Mouse (Mus musculus) monocyte, adult 5-6 weeks (primary cell): ENCODE data around the gene Hlcs. TPM values are rescaled to one million over a fixed set of nuclear protein-coding genes. Genes with fewer than 3 reads are reported as not detected.

ENCODE experiments used
- ATAC-seq: fragments of 153-309, 156-312 bp; replicated peaks from 2 replicates; pipeline ENCODE4 v1.8.0; 2017; ENCODE audit warnings: mild to moderate bottlenecking; ENCODE audit not compliant: low TSS enrichment, insufficient number of reproducible peaks, severe bottlenecking, poor library complexity, low FRiP score
- total RNA-seq: library from RNA; stranded (forward); fragments of 200-1000, 200-491, 200-594 nt; gene quantifications from 3 replicates; pipeline ENCODE4 v1.2.3, GENCODE M21; 2017

The Hlcs gene
- total RNA-seq, 1 experiment from 2014 or later: 41.3 TPM

DNA sequence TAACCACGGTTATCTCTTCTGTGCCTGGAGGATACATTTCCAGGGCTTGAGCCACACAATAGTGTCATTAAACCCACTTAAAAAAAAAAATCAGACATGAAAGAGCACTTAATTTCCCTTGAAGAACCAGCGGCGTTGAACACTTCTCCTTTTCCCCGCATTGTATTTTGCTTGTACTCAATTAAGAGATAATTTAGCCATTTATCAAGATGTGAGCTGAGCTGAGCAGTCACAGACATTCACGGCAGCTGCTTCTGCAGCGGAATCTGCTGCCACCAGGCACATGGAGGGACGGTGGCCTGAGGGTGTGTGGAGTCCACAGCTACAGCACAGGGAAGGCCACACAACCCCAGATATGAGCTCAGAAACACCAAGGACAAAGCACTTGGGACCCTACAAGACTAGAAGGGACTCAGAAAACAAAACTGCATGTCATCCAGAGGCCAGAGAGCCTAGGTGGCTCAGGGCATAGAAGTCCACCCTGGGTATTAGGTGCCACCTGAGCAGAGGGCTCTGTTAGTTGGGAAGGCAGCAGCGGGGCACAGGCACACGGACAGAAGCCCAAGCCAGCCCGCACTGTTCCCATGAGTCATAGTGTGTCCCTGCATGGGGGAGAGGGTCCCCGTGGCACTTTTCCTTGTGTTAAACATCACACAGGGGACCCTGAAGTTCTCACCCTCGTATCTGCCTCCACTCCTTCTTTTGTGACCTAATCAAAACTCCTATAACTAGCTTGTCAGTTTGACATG is 133.1 kb downstream of the Hlcs start:
- ATAC-seq: no peak

DNA sequence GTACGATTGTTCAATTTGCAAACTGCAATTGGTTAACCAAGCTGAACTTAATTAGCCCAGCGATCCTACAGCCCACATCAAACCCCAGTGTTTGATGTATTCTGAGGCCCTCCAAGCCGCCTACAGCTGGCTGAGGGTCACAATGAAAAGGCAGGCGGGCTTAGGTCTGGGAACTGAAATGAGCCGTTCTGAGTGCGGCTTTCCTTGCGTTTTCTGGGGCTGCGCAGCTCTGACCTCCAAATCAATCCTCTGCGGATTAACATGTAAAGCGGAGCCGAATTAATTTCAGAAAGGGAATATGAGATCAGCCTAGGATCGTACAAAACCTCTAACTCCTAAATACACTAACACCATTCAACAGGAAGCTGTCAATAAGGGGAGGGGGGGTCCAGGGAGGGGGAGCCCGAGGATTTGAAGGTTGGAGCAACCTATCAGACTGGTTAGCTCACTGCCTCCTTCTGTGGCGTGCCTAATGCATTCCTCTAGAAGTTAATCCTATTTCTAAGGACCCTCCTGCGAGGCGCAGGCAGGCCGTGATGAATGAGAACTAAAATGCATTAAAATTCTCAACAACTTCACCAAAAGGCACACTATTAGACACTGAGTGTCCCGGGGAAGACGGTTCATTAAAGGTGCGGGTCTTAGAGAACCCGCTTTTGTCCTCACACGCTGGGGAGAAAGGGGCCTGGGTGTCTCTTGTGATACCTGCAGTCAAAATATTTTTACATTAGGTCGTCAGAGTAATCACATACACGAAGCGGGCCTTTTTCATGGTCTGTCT is 133.8 kb downstream of the Hlcs start:
- no peak for ATAC-seq

DNA sequence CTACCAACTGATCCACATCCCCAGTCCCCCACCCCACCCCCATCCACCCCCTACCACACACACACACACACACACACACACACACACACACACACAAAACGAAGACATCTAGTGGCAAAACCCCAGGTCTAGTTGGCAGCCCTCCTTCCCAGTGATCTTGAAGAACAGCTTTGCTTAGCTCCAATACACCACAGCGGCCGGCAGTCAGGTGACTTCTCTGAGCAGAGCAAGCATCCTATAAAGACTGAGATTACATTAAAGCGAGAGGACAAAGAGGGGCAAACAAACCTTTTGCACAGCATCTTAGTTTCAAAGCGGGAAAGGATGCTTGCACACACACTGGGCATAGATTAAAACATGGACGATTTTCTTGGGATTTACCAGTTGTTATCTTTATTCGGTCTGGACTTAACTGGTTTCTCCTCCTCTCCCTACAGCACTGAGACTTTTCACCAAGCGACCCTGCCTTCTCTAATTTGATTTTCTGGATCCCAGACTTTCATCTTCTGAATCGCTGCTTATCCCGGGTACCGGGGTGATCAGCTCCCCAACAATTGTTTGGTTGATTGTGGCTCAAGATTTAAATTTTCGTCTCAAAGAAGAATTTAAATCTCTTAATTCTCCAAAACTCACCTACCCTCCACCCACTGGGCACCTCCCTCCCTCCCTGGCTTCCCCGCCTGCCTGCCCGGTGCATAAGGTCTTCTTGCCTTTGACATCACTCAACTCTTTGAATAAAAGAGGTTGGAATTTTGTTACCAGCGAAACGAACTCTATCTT is 134.7 kb downstream of the Hlcs start:
- ATAC-seq: no peak

DNA sequence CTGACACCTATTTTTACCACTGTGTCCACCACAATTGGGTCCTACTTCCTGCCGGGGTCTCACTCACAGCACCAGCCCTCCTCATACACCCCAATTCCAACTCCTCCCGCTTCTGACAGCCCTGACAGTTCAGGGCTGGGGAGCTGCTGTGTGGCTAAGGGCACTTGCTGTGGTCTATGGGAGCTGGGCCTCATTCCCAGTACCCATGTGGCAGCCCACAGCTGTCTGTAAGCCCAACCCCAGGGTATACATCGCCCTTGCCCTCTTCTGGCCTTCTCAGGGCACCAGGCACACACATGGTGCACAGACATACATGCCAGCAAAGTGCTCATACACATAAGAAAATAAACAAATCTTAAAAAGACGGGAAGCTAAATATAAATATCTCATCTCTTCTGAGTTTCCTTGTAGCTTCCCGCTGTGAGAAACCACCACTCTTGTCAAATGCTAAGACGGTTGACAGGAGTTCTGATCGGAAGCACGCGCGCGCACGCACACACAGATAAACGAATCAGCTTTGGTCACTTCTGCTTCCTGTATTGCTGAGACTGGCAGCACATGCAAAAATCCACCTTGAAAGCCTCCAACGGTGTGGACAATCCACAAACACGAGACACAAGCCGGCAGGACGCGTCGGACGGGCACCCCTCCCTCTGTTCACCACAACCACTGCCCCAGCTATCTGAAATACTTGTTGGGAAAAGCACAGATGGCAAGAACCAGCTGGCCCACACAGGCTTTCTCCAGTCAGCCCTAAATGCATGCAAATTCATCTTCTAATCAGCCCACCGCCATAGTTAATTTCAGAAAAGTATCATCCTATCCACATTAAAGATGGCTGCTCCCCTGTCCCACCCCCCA is 136.1 kb downstream of the Hlcs start:
- ATAC-seq: no peak

DNA sequence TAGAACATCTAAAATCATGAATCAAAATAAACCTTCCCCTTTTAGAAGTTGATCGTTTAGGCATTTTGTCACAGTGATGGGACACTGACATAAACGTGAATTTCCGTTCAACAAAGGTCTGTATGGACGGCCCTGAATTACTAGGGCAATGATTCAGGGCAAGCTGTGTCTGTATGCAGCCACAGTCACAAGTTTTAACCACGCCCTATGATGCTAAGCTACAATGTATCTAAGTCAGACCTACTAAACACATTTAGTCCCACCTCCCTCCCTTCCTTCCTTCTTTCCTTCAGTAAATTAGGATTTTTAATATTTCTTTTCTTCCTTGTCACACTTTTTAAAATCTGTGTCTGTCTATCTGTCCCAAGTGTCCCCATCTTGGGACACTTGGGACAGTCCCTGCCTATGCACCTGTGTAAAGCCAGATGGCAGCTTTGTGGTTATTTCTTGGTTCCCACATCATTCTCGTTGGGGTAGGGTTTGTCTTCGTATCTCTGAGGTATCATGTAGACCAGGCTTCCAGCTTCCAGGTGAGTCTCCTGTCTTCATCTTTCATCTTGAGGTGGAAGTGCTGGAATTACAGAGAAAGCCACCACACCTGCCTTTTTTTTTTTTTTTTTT is 137.9 kb downstream of the Hlcs start:
- ATAC-seq: no peak

DNA sequence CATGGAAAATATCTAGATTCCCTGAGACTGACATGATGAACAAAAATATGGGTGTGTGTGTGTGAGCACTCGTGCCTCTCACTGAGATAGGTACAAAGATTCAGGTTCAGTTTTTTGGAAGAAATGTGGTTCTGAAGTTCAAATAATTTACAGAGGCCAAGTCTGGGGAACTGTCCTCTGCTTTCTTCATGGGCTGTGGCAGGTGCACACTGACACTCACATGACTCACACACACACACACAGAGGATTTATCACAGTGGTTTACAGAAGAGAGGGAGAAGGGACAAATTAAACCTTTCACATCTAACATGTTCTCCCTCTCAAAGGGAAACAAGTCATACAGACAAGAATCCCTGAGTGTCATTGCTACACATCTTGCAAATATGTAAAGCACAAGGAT is 140.0 kb downstream of the Hlcs start:
- ATAC-seq: no peak

DNA sequence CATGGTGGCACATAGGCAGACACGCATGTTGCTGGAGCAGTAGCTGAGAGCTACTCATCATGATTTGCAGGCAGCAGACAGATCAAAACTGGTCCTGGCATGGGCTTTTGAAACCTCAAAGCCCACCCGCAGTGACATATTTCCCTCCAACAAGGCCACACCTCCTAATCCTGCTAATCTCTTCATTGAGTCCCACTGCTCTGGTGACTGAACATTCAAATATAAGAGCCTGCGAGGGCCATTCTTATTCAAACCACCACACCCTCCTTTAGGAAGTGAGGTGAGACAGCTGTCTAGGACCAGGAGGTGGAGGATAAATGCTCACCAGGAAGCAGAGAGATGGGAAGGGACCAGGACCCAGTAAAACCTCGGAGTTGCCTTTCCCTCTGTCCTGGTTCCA is 143.2 kb downstream of the Hlcs start:
- no peak for ATAC-seq

DNA sequence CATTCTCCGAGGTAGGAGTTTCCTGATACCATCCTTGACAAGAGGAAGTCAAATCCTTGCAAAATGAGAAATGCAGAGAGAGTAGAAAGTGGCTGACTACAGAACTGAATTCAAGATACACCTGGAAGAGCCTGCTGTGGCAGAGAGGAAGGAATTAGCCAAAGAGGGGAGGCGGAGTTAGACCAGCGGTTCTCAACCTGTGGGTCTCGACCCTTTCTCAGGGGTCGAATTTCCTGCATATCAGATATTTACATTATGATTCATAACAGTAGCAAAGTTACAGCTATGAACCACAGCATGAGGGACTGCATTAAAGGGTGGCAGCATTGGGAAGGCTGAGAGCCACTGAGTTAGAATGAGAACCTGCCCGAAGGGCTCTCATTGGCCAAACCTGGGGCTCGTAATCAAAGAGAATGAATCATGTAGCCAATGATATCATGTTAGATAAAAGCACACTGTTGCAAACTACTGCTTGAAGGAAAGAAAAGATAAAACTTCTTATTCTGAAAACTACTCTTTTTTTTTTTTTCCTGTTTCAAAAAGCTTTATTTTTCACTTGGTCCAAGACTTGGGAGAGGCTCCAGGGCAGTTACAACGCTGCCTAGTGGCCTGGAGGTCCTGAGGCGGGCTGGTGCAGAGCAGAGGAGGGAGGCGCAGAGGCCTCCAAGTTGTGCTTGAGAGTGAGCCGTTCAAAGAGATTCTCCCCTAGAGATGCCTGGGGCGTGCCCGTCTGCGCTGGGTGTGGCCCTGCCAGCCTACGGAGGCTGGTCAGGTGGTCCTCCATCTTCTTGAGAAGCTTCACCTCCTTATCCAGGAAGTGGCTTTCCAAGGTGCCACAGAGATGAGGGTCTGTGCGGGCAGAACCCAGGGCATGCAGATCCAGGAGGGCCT is 144.5 kb downstream of the Hlcs start:
- ATAC-seq: no peak

DNA sequence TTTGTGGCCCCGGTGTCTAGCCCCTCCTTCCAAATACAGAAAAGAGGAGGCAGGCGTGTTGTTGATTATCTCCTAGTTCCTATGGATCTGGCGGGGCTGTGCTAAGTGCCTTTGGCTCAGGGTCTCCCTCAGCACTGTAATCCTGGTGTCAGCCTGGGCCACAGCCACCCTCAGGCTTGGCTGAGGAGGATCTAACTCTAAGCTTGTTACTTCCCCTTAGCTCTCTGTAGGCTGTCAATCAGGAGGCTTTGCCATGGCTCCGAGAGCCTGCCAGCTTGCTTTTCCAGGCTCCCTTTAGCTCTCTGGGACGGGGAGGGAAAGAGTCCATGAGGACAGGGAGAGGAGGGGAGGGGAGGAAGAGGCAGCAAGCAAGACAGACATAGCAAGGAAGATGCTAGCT is 148.4 kb downstream of the Hlcs start:
- no peak for ATAC-seq

DNA sequence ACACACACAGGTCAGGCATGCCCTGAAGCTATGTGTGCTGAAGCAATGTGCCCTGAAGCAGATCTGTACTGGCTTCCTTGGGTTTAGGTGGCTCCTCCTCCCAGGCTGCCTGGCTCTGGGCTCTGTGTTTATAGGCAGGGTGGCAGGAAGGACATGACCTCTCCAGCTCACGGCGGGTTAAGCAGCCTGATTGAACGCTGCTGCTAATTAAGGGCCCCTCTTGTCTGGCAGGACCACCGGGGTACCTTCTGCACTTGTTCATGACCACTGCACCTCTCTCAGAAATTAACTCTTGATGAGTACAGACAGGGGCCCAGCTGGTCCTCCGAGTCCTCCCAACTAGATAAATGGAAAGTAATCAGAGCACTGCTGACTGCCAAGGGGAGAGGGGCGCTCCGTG is 149.1 kb downstream of the Hlcs start:
- ATAC-seq: no peak

DNA sequence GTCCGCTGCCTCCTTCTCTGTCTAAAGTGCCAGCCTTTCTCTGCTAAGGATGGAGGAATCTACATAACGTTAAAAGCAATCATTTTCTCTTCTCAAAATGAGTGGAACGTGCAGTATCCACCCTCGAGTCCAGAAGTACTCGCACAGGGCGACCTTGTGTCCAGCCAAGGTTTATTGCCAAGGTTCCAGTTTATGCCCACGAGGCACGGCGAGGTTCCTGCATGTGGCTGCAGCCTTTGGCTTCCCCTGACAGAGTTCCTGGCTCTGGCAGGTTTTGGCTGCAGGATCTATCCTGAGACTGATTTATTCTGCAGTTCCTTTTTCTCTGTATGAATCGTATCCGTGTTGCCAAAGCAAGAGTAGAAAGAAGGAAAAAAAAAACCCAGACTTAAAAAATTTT is 150.3 kb downstream of the Hlcs start:
- no peak for ATAC-seq

DNA sequence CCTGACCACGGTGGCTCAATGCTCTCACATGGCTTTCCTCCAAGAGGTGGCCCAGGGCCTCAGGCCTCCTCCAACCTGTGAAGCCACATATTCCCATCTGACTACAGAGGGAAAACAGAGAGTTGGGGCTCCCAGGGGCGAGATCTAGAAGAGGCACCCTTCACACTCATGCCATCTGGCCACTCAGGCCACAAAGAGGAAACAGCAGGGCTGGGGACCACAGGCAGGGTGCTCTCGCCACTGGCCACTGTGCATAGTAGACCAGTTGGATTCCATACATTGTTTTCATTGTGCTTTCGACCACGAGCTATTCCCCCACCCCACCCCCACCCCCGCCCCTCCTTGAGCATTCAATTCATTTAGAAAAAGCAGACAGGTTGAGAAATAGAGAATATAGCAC is 151.4 kb downstream of the Hlcs start:
- no peak for ATAC-seq

DNA sequence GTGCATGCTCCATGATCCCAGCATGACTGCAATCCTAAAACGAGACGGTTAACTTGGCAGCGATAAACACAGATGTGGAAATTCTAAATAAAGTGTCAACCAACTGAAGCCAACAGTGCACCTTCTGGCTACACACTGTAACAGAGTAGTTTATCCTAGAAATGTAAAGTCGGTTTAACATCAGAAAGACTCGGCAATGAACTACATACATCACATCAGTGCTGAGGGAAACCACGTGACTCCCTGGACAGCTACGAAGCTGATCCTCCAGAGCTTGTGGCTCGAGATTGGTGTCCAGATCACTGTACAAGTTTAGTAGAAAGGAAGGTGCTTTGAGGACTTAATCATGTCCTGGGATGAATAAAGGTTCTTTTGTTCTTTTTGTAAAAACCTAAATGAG is 155.6 kb downstream of the Hlcs start:
- no peak for ATAC-seq

DNA sequence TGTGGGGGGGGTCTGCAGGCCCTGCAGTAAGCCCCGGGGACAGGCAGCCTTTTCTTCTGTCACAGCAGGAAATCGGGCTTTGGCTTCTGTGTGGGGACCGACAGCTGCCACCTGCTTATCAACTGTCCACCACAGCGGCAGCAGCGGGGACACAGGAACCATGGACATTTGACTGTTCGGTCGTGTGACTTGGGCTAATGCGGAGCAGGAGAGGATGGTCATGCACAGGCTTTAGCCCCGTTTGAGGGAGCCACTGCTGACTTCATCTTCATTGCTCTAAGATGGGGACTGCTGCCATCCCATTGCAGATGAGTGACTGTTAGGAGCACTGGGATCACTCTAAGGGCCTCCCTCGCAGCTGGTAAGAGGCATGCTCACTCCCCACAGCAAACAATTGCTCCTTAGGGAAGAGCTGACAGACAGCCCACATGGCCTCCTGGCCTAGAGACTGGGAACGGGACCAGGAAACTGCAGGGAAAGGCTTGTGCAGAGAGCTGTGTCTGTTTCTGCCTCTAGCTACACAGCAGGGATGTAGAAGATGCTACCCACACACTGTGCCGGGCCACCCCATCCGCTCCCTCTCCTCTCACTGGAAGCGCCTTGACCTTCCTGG is 158.2 kb downstream of the Hlcs start:
- ATAC-seq: no peak

DNA sequence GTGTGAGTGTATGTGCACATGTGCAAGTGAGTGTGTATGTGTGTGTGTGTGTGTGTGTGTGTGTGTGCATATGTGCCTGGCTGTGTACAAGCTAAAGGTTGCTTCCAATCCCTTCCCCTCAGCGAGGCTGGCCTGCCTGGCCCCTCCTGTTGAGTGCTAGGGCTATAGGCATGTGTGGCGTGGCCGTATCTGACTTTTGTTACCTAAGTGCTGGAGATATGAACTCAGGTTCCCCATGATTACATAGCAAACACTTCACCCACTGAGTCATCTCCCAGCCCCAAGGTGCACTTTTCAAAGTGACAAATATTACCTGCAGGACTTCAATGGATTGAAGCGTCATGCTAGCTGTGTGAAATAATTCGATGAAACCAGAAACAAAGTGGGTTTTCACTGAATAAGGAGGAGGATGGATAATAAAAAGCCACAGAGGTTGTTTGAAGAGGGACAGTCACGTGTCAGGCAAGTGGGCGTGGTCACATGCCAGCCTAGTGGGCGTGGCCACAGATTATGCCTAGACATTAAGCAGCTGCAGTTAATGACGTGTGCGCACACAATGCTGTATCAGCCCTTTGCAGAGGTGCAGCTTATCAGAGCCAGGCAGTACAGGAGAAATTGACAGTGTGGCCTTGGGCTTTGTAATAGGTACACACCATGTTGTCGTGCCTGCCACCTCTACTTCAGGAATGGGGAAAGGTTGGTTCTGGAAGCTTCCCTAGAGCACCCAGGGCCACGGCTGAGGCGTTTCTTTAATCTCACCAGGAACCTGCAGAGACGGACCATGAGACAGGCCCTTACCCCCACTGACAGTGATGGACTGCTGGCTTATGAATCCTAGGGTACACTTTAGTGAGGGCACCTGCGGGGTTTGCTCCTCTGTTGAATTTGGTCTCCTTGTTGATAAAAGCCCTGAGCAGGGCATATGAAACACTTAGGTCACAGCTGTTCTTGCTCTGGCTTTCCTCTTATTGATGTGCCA is 163.0 kb downstream of the Hlcs start:
- ATAC-seq: no peak

DNA sequence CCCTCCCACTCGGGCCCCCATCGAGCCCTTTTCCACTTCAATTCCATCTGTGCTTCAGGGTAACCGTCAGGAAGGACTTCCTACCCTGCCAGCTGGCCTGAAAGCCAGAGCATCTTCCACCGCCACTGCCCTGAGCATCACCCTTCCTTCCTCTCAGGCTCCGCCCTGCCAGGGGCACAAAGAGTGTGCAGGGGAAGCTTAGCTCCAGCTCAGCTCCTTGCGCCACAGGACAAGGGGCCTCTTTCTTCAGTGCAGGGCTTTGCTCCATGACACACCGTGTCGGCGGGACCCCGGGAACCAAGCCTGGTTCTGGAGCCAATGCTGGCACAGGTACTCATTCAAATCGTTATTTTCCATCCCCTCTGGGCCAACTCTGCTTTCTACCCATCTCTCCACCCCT is 165.2 kb downstream of the Hlcs start:
- ATAC-seq: peak; percentile 37; the same call in 1 of the 2 replicates
